Comparison of ENCODE assay signal across 25 mouse cellular contexts in the genomic region with DNA sequence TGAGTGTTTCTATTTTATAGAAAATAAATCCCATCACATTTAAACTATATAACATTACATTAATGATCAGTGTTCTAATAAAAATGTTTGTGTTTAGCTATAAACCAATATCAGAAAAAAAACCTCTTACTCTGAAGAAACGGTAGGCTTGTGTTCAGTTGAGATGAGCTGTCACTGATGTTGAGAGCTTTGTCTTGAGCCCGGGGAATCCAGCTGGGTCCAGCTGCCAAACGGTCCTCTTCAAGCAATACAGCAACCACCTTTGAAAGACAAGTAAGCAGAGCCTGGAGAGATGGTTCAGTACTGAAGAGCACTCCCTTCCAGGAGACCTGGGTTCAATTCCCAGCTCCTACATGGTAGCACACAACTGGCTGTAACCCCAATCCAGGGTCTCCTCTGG. TPM values are rescaled to one million over a fixed set of nuclear protein-coding genes. Genes with fewer than 3 reads are reported as not detected.
"Had no signal": no experiment of that assay in that cellular context is flagged by ENCODE, and none has a peak within 500 bp of the region (broad histone marks: within the 10 kb centered on the region; RNA-seq: fewer than 3 reads in every experiment).

No protein-coding gene starts in this region.

- H3K4me1 ChIP-seq: liver, embryonic 13.5 days; liver, embryonic 15.5 days; midbrain, embryonic 13.5 days; midbrain, embryonic 15.5 days; neural tube, embryonic 12.5 days; stomach, embryonic 15.5 days had no signal

- H3K4me2 ChIP-seq: liver, embryonic 13.5 days; liver, embryonic 15.5 days; lung, embryonic 14.5 days; midbrain, embryonic 11.5 days; midbrain, embryonic 13.5 days; midbrain, embryonic 15.5 days; neural tube, embryonic 12.5 days; stomach, embryonic 15.5 days had no signal

- ATAC-seq: liver, postnatal 0 days; midbrain, embryonic 13.5 days; midbrain, embryonic 15.5 days had no signal

- H3K9ac ChIP-seq: liver, embryonic 13.5 days; liver, embryonic 15.5 days; liver, postnatal 0 days; lung, embryonic 14.5 days; midbrain, embryonic 13.5 days; midbrain, embryonic 15.5 days; neural tube, embryonic 12.5 days; stomach, embryonic 15.5 days had no signal

- H3K36me3 ChIP-seq: stomach, embryonic 15.5 days had no signal

- H3K27me3 ChIP-seq: liver, embryonic 13.5 days; liver, embryonic 15.5 days; megakaryocyte, embryonic 14.5 days; midbrain, embryonic 13.5 days; midbrain, embryonic 15.5 days; neural tube, embryonic 12.5 days; stomach, embryonic 15.5 days had no signal

- H3K27ac ChIP-seq: liver, embryonic 13.5 days; liver, embryonic 15.5 days; macrophage; midbrain, embryonic 13.5 days; midbrain, embryonic 15.5 days; neural tube, embryonic 12.5 days had no signal

- H3K9me3 ChIP-seq: liver, embryonic 13.5 days; liver, embryonic 15.5 days; megakaryocyte, embryonic 14.5 days; midbrain, embryonic 13.5 days; midbrain, embryonic 15.5 days; neural tube, embryonic 12.5 days; stomach, embryonic 15.5 days had no signal

- H3K4me3 ChIP-seq: liver, embryonic 13.5 days; liver, embryonic 15.5 days; megakaryocyte, embryonic 14.5 days; midbrain, embryonic 13.5 days; midbrain, embryonic 15.5 days; neural tube, embryonic 12.5 days; stomach, embryonic 15.5 days had no signal

- DNase-seq: liver, embryonic 13.5 days; liver, postnatal 0 days; lung, embryonic 14.5 days; right cerebral cortex, postnatal 14 days; thymus, adult 2 months; thymus, postnatal 25 days; thymus, postnatal 4 days had no signal

RNA-seq across cellular contexts. Expression of a gene that starts 33.4 kb away (rescaled TPM):
- total RNA-seq: monocyte, adult 5-6 weeks had no signal

RNA-seq across cellular contexts. Expression of a gene that starts 45.7 kb away (rescaled TPM):
- total RNA-seq: megakaryocyte progenitor cell, adult 5-6 weeks; midbrain, postnatal 0 days; monocyte, adult 5-6 weeks; neutrophil, adult 5-6 weeks had no signal
- polyA plus RNA-seq: liver, embryonic 13.5 days; liver, embryonic 15.5 days; liver, postnatal 0 days; lung, embryonic 14.5 days; lung, embryonic 16.5 days; macrophage; midbrain, embryonic 11.5 days; midbrain, embryonic 13.5 days; midbrain, embryonic 15.5 days; midbrain, postnatal 0 days; neural tube, embryonic 12.5 days; neural tube, embryonic 14.5 days; spleen, adult 2 months; stomach, embryonic 15.5 days; stomach, postnatal 0 days; testis, adult 2 months; thymus, adult 2 months; urinary bladder, adult 2 months had no signal
